Mouse (Mus musculus) heart, embryonic 16.5 days (tissue): ENCODE results near the gene Adamts14. TPM values are rescaled to one million over a fixed set of nuclear protein-coding genes. Genes with fewer than 3 reads are reported as not detected.

Experiments used
- ATAC-seq: fragments of 200-750 bp; cut with Nextera tagmentation; replicated peaks from 2 replicates; pipeline ENCODE4 v1.8.0; 2017; ENCODE audit warnings: moderate number of reproducible peaks; ENCODE audit not compliant: insufficient read depth, low FRiP score; ENCODE audit errors: extremely low read depth
- H3K27ac ChIP-seq: fragments of 300-500 bp; sonication (generic); 2 replicates; pipeline ENCODE4 v1.5.1; 2014; ENCODE audit warnings: mild to moderate bottlenecking, low read length, control low read depth, moderate library complexity
- H3K27me3 ChIP-seq: fragments of 300-500 bp; sonication (generic); 2 replicates; pipeline ENCODE4 v1.6.1; 2014; ENCODE audit warnings: low read length, mixed read lengths; ENCODE audit not compliant: control insufficient read depth, insufficient read depth
- H3K36me3 ChIP-seq: fragments of 300-500 bp; sonication (generic); 2 replicates; pipeline ENCODE4 v1.6.1; 2014; ENCODE audit not compliant: control insufficient read depth, insufficient read depth
- H3K4me1 ChIP-seq: fragments of 300-500 bp; sonication (generic); 2 replicates; pipeline ENCODE4 v1.6.1; 2014; ENCODE audit warnings: low read length, mixed read lengths; ENCODE audit not compliant: control insufficient read depth, insufficient read depth
- H3K4me2 ChIP-seq: fragments of 300-500 bp; sonication (generic); 2 replicates; pipeline ENCODE4 v1.6.1; 2014; ENCODE audit warnings: low read depth, mild to moderate bottlenecking, control low read depth, low read length
- H3K4me3 ChIP-seq: fragments of 300-500 bp; sonication (generic); 2 replicates; pipeline ENCODE4 v1.5.1; 2014; ENCODE audit warnings: mild to moderate bottlenecking, control low read depth, low read length
- H3K9ac ChIP-seq: fragments of 300-500 bp; sonication (generic); 2 replicates; pipeline ENCODE4 v1.6.1; 2014; ENCODE audit warnings: low read length, control low read depth
- H3K9me3 ChIP-seq: fragments of 300-500 bp; sonication (generic); replicated peaks from 2 replicates; pipeline ENCODE4 v1.6.1; 2016; ENCODE audit warnings: low read length; ENCODE audit not compliant: control insufficient read depth
- WGBS: fragments of 180-500 bp; shearing (Covaris S2); extraction: QIAGEN DNeasy Blood & Tissue Kit; methylation state at CpG from one replicate; pipeline ENCODE4 v1.1.7; 2014; 5-methylcytosine and 5-hydroxymethylcytosine counted together
- polyA plus RNA-seq: library from polyadenylated mRNA; unstranded; fragments of >200 nt; fragmentation: Nextera tagmentation; extraction: Ambion mirVana; gene quantifications from 2 replicates; pipeline ENCODE4 v1.2.1, GENCODE M21; 2015

The Adamts14 gene
- polyA plus RNA-seq, 1 experiment from 2014 or later: 1.8 TPM

DNA sequence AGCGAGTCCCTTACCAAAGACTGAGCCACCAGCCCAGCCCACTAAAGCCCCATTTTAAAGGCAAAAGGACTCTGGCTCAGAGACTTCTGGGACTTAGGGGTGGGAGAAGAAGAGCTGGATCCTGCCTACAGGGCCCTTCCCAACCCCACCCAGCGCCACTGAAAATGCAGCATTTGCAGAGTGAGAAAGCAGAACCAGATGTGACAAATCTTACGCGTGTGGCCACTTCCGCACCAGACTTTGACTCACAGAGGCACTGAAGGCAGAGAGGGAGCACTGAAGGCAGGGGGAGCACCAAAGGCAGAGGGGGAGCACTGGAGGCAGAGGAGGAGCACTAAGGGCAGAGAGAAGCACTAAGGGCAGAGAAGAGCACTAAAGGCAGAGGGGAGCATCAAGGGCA is 5.9 kb downstream of the Adamts14 start:
- ATAC-seq: no peak
- H3K36me3 ChIP-seq: no peaks in the 10 kb centered on the region
- no peak overlapping the region for H3K4me2 ChIP-seq
- H3K27me3 ChIP-seq: no peaks in the 10 kb centered on the region
- H3K4me3 ChIP-seq: no peak overlapping the region
- H3K9ac ChIP-seq: no peak overlapping the region
- WGBS: 85% methylated on average over 5 of the region's 5 CpGs
- 0 out of 2 replicates have a peak, but pooled peaks cover 3% of the 10 kb centered on the region for H3K9me3 ChIP-seq
- no peak overlapping the region for H3K27ac ChIP-seq
- H3K4me1 ChIP-seq: peaks cover 6% of the 10 kb centered on the region

- H3K4me2 ChIP-seq: no peak overlapping the region
- no peaks in the 10 kb centered on the region for H3K27me3 ChIP-seq
- 79% methylated on average over 8 of the region's 8 CpGs for WGBS
- no peak overlapping the region for H3K4me3 ChIP-seq
- H3K9ac ChIP-seq: no peak overlapping the region
- 0 out of 2 replicates have a peak, but pooled peaks cover 3% of the 10 kb centered on the region for H3K9me3 ChIP-seq
- H3K36me3 ChIP-seq: no peaks in the 10 kb centered on the region
- ATAC-seq: no peak
- no peak overlapping the region for H3K27ac ChIP-seq
- H3K4me1 ChIP-seq: no peaks in the 10 kb centered on the region
Observed at GRCm38 (mm10) chr10:61263606-61264005, 9.6 kb downstream of the Adamts14 start.

GRCm38 (mm10) chr10:61261229-61262156 is 11.7 kb downstream of the Adamts14 start:
- no peaks in the 10 kb centered on the region for H3K4me1 ChIP-seq
- 42% methylated on average over 13 of the region's 13 CpGs for WGBS
- no peaks in the 10 kb centered on the region for H3K27me3 ChIP-seq
- no peak overlapping the region for H3K9ac ChIP-seq
- no peak overlapping the region for H3K4me2 ChIP-seq
- no peak overlapping the region for H3K27ac ChIP-seq
- H3K9me3 ChIP-seq: peaks cover 8% of the 10 kb centered on the region; the same call in 1 of the 2 replicates
- ATAC-seq: peak; percentile 37; the same call in 1 of the 2 replicates
- no peak overlapping the region for H3K4me3 ChIP-seq
- no peaks in the 10 kb centered on the region for H3K36me3 ChIP-seq

GRCm38 (mm10) chr10:61258131-61258530 is 15.1 kb downstream of the Adamts14 start:
- peaks cover 9% of the 10 kb centered on the region for H3K9me3 ChIP-seq
- no peaks in the 10 kb centered on the region for H3K4me1 ChIP-seq
- no peak for ATAC-seq
- 71% methylated on average over 1 of the region's 1 CpGs for WGBS
- no peaks in the 10 kb centered on the region for H3K27me3 ChIP-seq
- no peak overlapping the region for H3K4me3 ChIP-seq
- H3K27ac ChIP-seq: no peak overlapping the region
- no peaks in the 10 kb centered on the region for H3K36me3 ChIP-seq
- no peak overlapping the region for H3K4me2 ChIP-seq
- H3K9ac ChIP-seq: no peak overlapping the region

DNA sequence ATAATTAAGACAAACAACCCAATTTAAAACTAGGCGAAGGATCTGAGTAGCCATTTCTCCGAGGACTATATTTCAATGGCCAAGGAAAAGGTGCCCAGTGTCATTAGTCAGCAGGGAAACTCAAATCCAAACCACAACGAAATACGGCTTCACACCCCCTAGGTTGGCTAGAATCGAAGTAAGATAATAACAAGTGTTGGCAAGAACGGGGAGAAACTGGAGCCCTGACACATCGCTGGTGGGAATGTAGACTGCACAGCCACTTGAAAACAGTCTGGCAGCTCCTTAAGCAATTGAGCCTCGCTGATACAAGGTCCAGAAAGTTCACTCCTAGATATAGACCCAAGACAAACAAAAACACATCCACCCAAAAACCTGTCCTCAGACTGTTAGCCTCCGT is 16.6 kb downstream of the Adamts14 start:
- WGBS: 86% methylated on average over 9 of the region's 9 CpGs
- H3K27me3 ChIP-seq: no peaks in the 10 kb centered on the region
- ATAC-seq: no peak
- H3K4me1 ChIP-seq: no peaks in the 10 kb centered on the region
- H3K27ac ChIP-seq: no peak overlapping the region
- H3K9me3 ChIP-seq: peaks cover 9% of the 10 kb centered on the region
- H3K4me2 ChIP-seq: no peak overlapping the region
- H3K36me3 ChIP-seq: no peaks in the 10 kb centered on the region
- H3K9ac ChIP-seq: no peak overlapping the region
- no peak overlapping the region for H3K4me3 ChIP-seq

DNA sequence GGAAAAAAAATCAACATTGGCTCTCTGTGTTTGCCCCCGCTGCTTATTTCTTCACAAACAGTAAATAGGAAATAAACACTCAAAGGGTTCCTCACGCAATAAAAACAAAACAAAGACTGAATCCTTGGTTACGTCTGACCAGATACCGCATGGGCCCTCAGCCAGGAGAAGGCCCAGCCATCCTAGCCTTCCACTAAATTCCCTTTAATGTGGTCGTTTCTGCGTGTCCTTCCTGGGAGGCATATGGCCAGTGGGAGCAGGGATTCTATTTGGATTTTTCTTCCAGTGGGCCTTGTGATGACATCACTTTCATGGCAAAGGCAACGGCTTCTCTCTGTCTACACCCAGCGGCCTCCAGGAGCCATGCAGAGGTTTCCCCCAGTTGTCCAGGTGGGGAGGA is 18.0 kb downstream of the Adamts14 start:
- H3K4me1 ChIP-seq: no peaks in the 10 kb centered on the region
- no peak overlapping the region for H3K4me3 ChIP-seq
- H3K9ac ChIP-seq: no peak overlapping the region
- H3K36me3 ChIP-seq: no peaks in the 10 kb centered on the region
- no peak overlapping the region for H3K4me2 ChIP-seq
- no peak for ATAC-seq
- 85% methylated on average over 8 of the region's 8 CpGs for WGBS
- no peak overlapping the region for H3K27ac ChIP-seq
- peaks cover 9% of the 10 kb centered on the region for H3K9me3 ChIP-seq
- no peaks in the 10 kb centered on the region for H3K27me3 ChIP-seq

GRCm38 (mm10) chr10:61254761-61255160 is 18.5 kb downstream of the Adamts14 start:
- H3K4me2 ChIP-seq: no peak overlapping the region
- peaks cover 9% of the 10 kb centered on the region for H3K9me3 ChIP-seq
- ATAC-seq: no peak
- H3K27ac ChIP-seq: no peak overlapping the region
- no peak overlapping the region for H3K4me3 ChIP-seq
- H3K9ac ChIP-seq: no peak overlapping the region
- H3K36me3 ChIP-seq: no peaks in the 10 kb centered on the region
- WGBS: 72% methylated on average over 6 of the region's 6 CpGs
- no peaks in the 10 kb centered on the region for H3K4me1 ChIP-seq
- no peaks in the 10 kb centered on the region for H3K27me3 ChIP-seq

GRCm38 (mm10) chr10:61249951-61250350 is 23.3 kb downstream of the Adamts14 start:
- Histone ChIP-seq H3K9ac (no peak overlapping the region), H3K9me3 (peaks cover 4% of the 10 kb centered on the region; the same call in 1 of the 2 replicates), H3K4me1 (no peaks in the 10 kb centered on the region), H3K36me3 (no peaks in the 10 kb centered on the region), H3K4me2 (no peak overlapping the region), H3K4me3 (no peak overlapping the region), H3K27me3 (no peaks in the 10 kb centered on the region), H3K27ac (no peak overlapping the region)
- ATAC-seq: no peak
- 76% methylated on average over 2 of the region's 2 CpGs for WGBS

DNA sequence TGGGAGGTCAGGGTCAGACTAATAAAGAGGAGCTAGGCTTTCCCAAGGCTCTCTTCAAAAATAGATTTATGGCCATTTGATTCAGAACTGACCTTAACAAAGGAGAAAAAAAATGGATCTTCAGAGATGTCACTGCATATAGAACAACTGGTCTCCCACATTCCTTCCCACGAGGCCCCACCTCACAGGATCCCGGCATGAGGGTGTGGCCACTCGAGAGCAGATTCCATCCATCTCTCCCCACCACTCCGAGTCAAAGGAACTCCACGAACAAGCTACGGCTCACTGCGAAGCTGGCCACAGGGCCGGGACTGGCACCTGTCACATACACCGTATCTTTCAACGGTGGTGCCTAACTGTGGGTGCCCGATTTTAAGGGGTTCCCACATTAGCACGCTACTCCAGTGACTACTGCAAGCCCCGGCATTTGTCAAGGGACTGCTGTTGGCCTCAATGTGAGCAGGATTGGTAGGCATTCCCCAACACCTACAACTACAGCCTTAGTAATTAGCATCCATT is 24.6 kb downstream of the Adamts14 start:
- Histone ChIP-seq H3K9me3 (peaks cover 4% of the 10 kb centered on the region; the same call in 1 of the 2 replicates), H3K4me3 (no peak overlapping the region), H3K4me2 (no peak overlapping the region), H3K27me3 (no peaks in the 10 kb centered on the region), H3K4me1 (no peaks in the 10 kb centered on the region), H3K36me3 (no peaks in the 10 kb centered on the region), H3K27ac (no peak overlapping the region), H3K9ac (no peak overlapping the region)
- 63% methylated on average over 13 of the region's 13 CpGs for WGBS
- no peak for ATAC-seq
